Mouse (Mus musculus): ENCODE measurements around the gene Hsd11b2. TPM values are rescaled to one million over a fixed set of nuclear protein-coding genes. Genes with fewer than 3 reads are reported as not detected.
A peak's percentile ranks its signal among the peaks of the same experiment; 100 is the strongest.

Hsd11b2 gene
- total RNA-seq, 2 experiments from 2014 or later: 0.11 TPM; not detected in 1

DNA sequence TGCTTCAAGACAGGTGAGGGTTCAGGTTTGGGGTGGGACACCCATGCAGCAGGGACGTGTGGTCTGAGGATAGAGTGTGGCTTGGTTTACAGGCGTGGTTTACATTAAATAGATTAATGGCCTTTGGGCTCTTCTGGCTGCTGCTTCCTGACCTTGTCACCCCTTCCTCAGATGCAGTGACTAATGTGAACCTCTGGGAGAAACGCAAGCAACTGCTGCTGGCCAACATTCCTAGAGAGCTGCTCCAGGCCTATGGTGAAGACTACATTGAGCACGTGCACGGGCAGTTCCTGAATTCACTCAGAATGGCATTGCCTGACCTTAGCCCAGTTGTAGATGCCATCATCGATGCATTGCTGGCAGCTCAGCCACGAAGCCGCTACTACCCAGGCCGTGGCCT is 4.3 kb downstream of the Hsd11b2 start:
- DNase-seq (ENCODE audit: low spot score): no peak

DNA sequence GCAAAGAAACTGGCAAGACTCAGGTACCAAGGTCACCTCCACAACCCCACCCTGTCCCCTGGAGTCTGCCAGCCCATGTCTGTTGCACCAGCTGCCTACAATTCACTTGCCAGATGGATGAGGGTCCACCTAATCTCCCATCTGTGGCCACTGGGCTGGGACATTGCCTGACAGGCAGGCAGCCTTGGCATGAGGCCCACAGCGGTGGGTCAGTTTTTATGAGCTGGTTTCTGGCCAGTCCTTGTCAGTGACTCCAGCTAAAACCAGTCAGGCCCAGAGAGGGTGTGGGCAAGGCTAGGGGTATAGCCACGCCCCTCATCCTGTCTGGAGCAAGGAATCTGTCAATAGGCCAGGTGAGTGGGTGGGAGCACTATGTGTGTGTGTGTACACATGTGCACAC is 8.6 kb downstream of the Hsd11b2 start:
- DNase-seq (ENCODE audit: low spot score): peak; percentile 66

DNA sequence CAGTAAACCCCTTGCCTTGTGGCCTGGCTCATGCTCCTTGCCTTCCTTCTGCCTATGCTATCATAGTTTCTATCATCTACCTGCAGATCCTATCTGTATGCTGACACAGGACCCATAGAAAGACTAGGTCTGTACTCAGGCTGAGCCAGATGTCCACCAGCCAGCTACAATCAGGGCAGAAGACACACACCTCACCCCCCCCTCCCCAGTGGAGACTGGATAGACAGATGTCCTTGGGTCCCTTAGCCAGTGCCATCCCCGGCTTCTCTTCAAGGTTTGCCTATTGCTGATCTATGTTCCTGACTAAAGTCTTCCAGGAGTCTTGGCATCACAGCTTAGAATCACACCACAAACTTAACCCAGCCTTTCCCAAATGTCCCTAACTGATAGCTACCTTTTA is 9.7 kb downstream of the Hsd11b2 start:
- DNase-seq (ENCODE audit: low spot score): no peak

DNA sequence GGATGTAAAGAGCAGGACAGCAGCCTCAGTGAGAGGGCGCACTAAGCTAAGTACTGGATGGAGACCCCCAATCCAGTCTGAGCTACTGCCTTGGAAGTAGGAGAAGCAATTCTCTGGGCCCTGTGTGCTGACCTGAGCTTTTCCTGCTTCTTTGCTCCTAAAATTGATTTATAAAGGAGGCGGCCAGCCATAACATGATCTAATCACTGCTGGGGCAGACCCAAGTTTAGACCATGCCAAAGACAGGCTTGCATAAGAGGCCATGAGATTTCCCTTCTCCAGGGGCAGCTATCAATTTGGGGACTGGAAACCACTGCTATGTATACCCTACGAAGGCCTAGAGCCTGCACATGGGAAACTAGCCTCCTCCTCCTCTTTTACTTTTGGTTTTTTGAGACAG is 10.7 kb downstream of the Hsd11b2 start:
- DNase-seq (ENCODE audit: low spot score): peak; percentile 68

DNA sequence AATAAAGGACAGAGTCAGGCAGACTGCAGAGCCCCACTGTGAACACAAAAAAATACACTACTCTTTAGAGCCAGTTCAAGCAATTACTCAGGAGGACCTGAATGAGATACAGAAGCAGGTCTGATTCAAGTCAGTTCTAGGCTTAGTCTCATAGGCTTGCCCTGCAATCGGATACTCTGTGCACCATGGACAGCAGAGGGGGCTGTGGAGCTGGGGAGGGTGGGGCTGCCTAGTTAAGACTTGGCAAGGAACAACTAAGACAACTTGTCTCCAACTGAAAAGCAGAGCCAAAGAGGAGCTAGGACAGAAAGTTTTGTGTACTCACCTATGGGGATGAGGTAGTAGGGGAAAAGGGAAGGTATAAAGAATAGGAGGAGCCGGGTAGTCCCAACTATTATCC is 13.2 kb downstream of the Hsd11b2 start:
- peak; percentile 82 for DNase-seq (ENCODE audit: low spot score)

DNA sequence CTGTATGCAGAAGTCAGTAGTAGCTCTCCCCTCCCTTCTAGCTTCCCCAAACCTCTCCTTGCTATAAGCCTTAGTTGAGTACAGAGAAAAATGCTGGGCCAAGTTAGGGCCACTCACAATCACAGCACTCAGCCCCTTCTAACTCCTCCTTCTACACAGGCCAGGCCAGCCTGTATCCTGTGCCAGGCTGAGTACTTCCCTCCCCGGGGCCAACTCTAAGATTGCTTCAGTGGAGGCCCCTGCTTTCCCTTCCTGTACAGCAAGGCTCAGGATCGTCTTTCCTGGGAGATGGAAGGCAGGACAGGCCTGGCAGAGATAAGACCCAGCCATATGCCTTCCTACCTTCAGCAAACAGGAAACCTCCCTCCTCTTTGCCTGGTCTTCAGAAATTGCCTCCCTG is 14.9 kb downstream of the Hsd11b2 start:
- no peak for DNase-seq (ENCODE audit: low spot score)

DNA sequence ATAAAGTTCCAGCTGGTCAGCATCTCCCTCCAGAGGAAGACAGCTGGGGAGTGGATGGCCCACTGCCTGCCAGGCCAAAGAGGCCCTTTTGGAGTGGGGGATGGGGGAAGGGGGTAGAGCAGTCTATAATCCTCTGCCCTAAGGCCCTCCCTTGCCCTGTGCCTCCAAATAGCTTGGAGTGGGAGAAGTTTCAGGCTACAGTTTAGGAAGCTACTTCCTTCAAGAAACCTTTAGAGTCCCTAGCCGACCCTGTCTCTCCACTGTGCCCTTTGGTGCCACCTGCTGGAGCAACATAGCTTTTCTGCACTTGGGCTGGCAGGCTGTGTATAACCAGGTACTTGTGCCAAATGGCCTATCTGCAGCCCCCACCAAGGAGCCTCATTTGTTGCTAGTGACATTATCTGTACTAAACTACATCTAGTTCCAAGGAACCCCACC is 15.4 kb downstream of the Hsd11b2 start:
- DNase-seq (ENCODE audit: low spot score): peak; percentile 81

DNA sequence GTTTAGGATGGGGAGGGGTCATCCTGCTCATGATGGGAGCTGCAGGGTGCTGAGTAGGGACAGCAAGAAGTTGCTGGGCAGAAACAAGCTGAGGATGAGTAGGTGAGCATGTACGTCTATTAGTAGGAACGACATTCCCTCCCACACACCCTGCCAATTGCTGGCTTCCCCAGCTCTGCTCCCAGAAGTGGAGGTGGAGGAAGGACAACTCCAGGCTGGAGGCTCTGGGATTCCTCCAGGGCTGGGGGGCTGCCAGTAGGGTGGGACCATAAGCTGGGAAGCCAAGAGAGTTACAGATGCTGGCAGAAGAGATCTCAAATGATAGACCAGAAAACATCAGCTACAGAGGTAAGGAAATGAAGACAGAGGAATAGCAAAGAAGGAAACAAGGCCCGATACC is 18.0 kb downstream of the Hsd11b2 start:
- no peak for DNase-seq (ENCODE audit: low spot score)

DNA sequence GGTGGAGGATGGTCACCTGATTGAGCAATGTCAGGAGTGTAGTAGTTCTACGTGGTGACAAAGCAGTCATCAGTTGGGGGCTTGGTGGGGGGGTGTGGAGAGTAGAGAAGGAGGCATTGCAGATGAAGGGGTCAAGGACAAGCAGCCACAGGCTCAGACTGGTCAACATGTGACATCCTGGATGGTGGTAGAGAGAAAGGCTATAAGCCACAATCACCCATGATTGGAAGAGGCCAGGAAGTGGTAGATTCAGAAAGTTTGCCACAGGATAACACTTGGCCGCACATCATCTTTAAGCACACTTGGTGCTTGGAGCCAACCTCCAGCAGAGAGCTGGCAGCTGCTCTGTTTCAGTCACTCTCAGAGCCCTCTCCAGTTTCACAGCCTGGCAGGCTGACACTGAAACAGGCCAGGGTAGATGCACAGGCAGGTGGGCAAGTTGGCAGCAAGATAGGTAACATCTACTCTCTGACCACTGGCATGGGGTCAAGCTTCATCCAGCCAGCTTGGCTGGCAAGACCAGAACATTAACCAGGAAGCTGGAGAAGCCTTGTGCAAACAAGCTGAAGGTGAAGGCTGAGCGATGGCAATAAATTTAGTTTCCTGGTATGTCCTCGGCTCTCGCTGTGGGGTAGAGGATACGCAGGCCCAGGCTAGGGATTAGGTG is 18.6 kb downstream of the Hsd11b2 start:
- DNase-seq (ENCODE audit: low spot score): peak; percentile 93

DNA sequence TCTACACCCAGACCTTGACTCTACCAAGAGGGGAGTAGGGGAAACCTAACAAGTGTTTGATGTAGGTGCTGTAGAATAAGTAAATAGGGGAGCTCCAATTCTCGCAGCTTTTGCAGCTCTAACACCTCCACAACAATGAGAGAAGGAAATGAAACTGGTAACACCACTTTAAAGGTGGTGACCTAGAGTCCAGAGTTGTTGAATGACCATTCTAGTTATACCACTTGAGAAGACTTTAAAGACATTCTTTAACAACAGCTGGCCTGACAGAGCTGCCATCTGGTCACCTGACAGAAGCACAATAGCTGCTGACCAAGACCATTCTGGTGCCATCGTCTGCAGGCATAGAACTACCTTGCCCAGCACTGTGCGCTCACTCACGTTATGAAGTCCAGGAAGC is 20.4 kb downstream of the Hsd11b2 start:
- DNase-seq (ENCODE audit: low spot score): no peak

DNA sequence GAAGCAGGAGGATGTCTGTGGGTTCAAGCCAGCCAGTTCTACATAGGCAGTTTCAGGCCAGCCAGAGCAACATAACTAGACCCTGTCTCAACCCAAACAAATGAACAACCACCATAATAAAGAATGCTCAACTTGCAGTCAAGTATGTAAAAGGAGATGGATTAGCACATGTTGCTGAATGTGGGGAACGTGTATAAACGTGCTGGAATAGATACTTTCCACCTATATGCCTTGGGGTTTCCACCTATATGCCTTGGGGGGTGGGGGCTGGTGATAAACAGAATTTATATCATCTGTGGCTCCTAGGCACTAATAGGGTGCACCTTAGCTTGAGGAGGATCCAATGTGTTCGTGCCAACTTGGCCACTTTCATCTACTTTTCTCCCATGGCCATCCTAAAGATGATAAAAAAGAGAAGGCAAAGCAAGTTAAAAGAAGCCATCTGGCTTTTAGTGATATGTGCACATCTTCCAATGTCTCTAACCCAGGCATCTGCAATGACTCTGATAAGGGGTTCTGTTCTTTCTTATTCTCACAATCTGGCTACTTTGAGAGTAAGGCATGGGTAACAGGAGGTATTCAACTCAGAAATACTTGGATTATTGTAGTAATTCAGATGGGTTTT is 23.6 kb downstream of the Hsd11b2 start:
- no peak for DNase-seq (ENCODE audit: low spot score)

DNA sequence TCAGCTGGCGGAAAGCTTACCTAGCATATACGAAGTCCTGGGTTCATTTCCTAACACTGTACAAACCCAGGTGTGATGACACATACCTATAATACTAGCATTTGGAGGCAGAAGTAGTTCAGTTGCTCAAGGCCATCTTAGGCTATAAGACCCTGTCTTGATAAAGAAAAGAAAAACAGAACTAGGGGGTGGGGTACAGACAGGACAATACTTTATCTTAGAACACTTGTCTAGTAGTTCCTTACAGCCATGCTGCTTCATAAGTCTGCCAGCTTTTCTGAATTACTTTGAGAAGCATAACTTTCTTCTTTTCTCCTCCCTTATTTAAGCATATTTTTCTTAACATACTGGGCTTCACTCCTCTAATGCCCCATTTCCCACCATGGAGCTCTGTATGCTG is 24.3 kb downstream of the Hsd11b2 start:
- no peak for DNase-seq (ENCODE audit: low spot score)

DNA sequence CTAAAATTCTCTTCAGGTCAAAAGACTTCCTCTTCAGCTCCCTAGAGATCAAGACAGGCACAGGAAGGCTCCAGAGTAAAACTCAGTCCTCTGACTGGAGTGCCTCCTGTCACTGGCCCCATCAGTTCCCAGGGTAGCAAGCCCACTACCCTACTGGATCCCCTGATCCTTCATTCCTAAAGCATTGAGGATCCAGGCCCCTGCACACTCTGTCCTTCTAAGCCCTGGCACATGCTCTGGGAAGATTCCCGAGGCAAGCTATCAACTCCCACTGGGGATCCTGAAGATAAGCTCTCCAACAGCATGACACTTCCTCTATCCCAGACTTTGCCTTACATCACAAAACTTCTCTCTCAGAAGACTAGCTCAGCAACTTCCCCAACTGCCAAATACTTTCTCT is 25.1 kb downstream of the Hsd11b2 start:
- no peak for DNase-seq (ENCODE audit: low spot score)

DNA sequence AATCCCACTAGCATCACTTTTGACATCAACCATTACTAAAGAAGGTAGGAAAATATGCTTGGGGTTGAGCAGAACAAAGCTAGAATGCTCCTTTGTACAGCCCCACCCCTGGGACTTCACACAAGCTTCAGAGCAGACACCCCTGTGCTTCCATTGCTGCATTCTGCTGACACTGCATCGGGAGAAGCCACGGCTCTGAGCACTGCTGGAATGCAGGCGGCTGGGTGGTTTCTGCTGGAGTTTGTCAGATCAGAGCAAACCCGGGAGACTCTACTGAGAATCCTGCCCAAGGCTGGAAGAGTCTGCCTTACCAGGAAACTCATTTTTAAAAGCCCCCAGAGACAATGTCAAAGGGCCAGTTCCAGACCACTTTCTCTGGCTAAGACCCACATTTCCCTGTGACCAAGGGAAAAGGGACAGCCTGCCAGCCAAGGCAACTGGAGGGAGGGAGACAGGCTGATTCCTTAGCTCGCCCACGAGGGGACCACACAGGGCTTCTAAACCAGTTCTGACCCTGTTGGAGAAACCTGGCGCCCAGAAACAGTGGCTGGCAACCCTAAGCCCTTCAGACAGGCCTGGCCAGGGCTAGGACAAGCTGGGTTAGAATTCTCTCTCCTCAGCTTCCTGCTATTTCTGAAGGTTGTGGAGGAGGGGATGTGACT is 26.1 kb downstream of the Hsd11b2 start:
- peak; percentile 42 for DNase-seq (ENCODE audit: low spot score)

DNA sequence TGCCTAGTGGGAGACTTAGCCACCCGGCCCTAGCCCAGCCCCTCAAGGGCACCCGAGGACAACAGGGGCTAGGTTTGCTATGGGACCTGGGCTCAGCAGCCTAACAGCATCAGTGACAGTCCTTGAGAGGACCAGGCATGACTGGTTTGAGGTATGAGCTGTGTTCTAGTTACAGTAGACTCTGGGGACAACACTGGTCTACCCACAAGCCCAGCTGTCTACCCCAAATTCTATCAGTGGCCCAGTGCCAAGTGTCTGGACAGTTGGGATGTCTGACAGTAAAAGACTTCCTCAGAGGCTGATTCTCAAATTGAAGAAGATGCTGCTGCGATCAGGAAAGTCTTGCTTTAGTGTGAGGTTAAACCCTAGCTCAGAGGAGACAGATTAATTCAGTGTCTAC is 26.7 kb downstream of the Hsd11b2 start:
- DNase-seq (ENCODE audit: low spot score): peak; percentile 36

DNA sequence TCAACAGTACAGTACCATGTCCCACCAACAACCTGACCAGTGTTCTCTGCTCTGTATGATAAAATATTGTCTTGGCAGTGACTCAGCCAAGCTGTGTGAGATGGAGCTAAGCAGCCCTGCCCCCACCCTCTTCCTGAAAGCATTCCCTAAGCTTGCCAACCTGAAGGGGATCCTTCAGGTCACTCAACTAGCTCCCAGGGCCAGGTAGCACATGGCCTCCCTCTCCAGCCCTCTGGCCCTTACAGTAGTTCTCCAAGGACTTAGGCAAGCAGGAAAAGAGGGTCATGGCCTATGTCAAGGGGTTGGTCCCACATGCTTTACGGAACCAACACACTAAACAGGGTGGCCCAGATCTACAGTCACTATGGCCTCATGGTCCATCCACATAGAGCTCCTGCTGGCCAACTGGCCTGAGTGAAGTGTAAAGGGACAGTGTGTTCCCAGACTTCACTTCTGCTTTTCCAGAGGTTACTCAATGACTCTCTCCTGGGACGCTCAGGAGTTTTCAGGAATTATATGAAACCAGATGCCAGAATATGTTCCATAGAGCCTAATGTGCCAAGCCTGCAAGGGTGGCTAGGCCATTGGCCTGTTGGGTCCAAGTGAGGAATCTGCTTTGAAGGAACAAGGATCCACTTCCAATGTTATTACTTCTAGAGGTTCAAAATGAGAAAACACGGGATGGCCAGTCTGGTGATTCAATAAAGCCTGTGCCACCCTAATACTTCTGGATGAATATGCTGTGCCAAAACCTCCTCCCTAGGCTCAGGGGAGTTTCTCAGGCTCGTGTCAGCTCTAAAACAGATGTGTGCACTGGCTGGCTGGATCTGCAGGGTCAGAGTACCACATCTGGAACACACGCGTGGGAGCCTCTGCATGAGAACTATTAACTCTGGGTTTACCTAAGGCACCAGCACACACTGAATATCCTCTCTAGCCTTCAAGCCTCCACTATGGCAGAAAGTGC is 28.1 kb downstream of the Hsd11b2 start:
- peak; percentile 69 for DNase-seq (ENCODE audit: low spot score)

DNA sequence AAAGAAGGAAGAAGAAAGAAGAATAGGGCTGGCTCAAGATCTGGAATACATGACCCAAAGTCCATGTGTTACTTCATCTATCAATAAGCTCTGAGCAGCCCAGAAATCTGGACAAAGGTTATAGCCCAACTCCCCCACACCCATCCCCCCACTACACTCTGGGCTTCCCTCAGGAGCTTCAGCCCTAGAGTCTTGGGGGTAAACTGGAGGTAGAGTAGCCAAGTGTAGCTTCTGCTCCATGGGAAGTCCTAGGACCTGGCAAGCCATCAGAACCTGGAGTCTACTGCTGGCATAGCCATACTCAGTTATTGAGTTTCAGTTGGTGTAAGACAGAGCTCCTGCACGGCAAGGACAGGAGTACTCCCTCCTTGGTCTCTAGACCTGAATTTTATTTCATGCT is 31.0 kb downstream of the Hsd11b2 start:
- no peak for DNase-seq (ENCODE audit: low spot score)

DNA sequence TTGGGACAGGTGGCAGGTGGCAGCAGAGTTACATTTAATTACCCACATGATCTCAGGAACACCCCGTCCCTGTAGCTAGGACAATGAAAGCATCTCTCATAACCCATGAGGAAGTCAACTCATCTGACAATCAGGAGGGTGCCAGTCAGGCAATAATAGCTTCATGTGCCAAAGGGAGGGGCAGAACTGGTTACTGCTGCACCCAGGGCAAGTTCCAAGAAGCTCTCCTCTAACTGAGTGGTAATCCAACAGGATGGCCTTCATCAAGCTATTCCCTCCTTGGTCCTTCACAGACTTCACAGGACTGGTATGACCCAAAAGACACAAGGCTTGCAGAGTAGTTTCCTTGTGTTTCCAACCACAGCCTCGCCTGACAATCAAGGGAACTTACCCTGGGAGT is 31.5 kb downstream of the Hsd11b2 start:
- DNase-seq (ENCODE audit: low spot score): no peak

DNA sequence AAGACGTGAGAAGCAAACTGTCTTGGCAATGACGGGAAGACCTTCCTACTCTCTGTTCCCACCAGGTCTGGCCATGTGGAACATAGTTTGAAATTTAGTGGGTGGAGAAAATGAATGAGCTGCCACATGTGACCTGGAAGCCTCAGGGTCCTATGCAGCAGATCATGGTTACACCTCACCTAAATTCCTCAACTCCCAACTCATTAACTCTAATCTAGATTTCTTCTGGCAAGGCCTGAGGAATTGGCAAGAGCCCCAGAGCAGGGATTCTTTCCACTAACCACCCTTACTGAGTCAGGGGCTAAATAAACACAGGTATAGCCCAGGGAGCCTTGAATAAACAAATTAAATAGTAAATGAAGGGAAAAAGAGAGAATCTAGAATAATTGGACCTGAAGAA is 33.5 kb downstream of the Hsd11b2 start:
- DNase-seq (ENCODE audit: low spot score): no peak

DNA sequence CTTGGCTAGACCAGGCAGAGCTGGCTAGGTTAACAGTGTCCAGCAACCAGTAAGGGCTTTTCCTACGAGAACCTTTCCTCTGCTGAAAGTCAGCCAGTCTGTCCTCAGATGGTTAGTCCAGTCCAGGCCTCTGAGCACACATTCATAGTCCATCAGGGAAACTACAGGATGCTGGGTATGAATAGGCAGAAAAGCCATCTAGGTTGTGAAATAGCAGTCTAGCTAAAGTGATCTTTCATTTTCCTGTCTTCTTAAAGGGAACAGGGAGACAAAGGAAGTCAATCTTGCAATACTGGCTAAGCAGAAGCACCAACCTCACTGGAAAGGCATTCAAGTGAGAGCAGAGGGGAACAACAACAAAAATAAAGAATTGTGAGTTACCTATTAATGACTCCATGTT is 34.3 kb downstream of the Hsd11b2 start:
- DNase-seq (ENCODE audit: low spot score): no peak

DNA sequence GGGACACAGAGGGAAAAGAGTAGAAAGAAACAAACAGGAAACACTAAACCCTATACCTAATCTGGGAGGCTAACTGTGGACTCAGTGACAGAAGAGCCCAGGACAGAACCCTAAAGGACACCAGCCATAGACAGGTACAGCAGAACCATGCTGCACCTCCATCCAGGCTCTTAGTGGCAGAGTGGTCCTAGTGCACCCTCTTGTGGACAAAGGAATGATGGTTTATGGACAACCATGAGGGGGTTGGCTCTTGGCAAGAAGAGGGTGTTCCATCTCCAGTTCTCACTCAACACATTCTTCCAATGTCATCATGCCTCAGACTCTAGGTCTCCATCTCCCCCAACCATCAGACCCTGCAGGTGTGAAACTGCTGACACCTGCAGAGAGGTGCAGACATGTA is 35.5 kb downstream of the Hsd11b2 start:
- DNase-seq (ENCODE audit: low spot score): peak; percentile 86

DNA sequence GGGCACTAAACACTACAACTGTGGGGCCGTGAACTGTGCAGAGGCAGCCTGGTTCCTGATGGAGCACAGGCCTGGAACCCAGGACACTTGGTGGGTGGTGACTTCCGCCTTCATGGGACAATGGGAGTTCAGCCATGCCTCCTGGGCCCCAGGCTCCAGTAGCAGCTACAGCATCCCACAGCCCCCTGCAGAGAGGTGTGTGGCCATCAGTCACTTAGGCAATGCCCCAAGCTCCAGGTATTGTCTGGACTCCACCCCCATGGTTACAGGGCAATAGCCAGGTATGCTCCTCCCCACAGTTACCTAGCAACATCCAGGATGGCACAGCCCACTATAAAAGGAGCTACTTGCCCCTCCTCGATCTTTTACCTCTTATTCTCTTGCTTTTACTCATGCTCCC is 36.7 kb downstream of the Hsd11b2 start:
- no peak for DNase-seq (ENCODE audit: low spot score)
